Mouse (Mus musculus) intestine, embryonic 14.5 days (tissue): ENCODE data around the gene Pnrc1. TPM values are rescaled to one million over a fixed set of nuclear protein-coding genes. Genes with fewer than 3 reads are reported as not detected.
"Not testable (repeated sequence)": the region's sequence is repeated elsewhere in the genome, so short reads cannot be mapped to it uniquely, and the experiment has no call there.

Source experiments
- ATAC-seq: fragments of 200-750 bp; cut with Nextera tagmentation; replicated peaks from 2 replicates; pipeline ENCODE4 v1.8.0; 2017; ENCODE audit warnings: low read depth, moderate number of reproducible peaks, moderate TSS enrichment, moderate library complexity; ENCODE audit not compliant: low FRiP score, low TSS enrichment
- DNase-seq: peaks from one replicate; pipeline ENCODE4 v3.0.0-alpha.2; 2018; ENCODE audit warnings: low spot score
- H3K27ac ChIP-seq: fragments of 300-500 bp; sonication (generic); 2 replicates; pipeline ENCODE4 v1.5.1; 2014; ENCODE audit warnings: low read depth, mild to moderate bottlenecking, control low read depth
- H3K27me3 ChIP-seq: fragments of 300-500 bp; sonication (generic); replicated peaks from 2 replicates; pipeline ENCODE4 v1.6.1; 2014; ENCODE audit warnings: low read length, control low read depth; ENCODE audit not compliant: control insufficient read depth, insufficient read depth
- H3K36me3 ChIP-seq: fragments of 300-500 bp; sonication (generic); 2 replicates; pipeline ENCODE4 v1.6.1; 2014; ENCODE audit warnings: low read length, control low read depth; ENCODE audit not compliant: control insufficient read depth, insufficient read depth
- H3K4me1 ChIP-seq: fragments of 300-500 bp; sonication (generic); replicated peaks from 2 replicates; pipeline ENCODE4 v1.6.1; 2014; ENCODE audit warnings: low read length, control low read depth, mixed read lengths; ENCODE audit not compliant: control insufficient read depth, insufficient read depth
- H3K4me2 ChIP-seq: fragments of 300-500 bp; sonication (generic); 2 replicates; pipeline ENCODE4 v1.6.1; 2014; ENCODE audit warnings: low read length
- H3K4me3 ChIP-seq: fragments of 300-500 bp; sonication (generic); 2 replicates; pipeline ENCODE4 v1.5.1; 2014; ENCODE audit warnings: low read depth, low read length, control low read depth, mixed read lengths
- H3K9ac ChIP-seq: fragments of 300-500 bp; sonication (generic); 2 replicates; pipeline ENCODE4 v1.6.1; 2014; ENCODE audit warnings: mild to moderate bottlenecking, low read length
- H3K9me3 ChIP-seq: fragments of 300-500 bp; sonication (generic); 2 replicates; pipeline ENCODE4 v1.6.1; 2016; ENCODE audit warnings: low read length, control low read depth; ENCODE audit not compliant: control insufficient read depth
- WGBS: fragments of 180-500 bp; shearing (Covaris S2); extraction: QIAGEN DNeasy Blood & Tissue Kit; methylation state at CpG from one replicate; pipeline ENCODE4 v1.1.7; 2014; 5-methylcytosine and 5-hydroxymethylcytosine counted together
- polyA plus RNA-seq: library from polyadenylated mRNA; unstranded; fragments of >200 nt; fragmentation: Nextera tagmentation; extraction: Ambion mirVana; gene quantifications from 2 replicates; pipeline ENCODE4 v1.2.1, GENCODE M21; 2014

Pnrc1 gene
- 88.7 and 91.1 TPM in 2 replicates for polyA plus RNA-seq

GRCm38 (mm10) chr4:33290002-33290401 is at the start of gene Pnrc1:
Gene Pnrc1 (minus strand): TSS chr4:33290163.
- no peak within 1 kb of the TSS for H3K9ac ChIP-seq
- peak within 1 kb of the TSS; percentile 28 for H3K4me2 ChIP-seq
- H3K27ac ChIP-seq: 0 out of 2 replicates have a peak within 1 kb of the TSS, but pooled peaks have one; percentile 34
- ATAC-seq: peak; percentile 85
- H3K4me1 ChIP-seq: no peaks in the 10 kb centered on the region
- H3K27me3 ChIP-seq: no peaks in the 10 kb centered on the region
- WGBS: 37% methylated on average over 3 of the region's 3 CpGs
- peak within 1 kb of the TSS; percentile 25; the same call in 1 of the 2 replicates for H3K4me3 ChIP-seq
- DNase-seq: peak; percentile 52
- H3K36me3 ChIP-seq: no peaks in the 10 kb centered on the region
- H3K9me3 ChIP-seq: no peaks in the 10 kb centered on the region

DNA sequence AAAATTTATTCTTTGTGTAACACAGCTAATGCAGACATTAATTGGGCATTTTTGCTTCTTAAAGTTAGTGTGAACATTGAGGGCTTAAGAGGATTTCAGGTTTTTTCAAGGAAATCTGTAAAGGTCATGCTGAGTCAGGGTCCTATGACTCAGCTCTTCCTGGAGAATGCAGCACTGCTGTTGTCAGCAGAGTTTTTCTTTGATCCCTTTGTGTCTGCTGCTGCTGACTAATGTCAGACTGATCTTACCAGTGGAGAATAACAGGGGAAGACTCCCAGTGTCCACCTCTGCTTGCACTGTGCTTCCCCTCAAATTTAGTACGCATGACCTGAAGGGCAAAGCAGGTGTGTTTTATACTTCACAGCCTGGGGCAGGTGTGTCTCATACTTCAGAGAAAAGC is 48.0 kb upstream of the Pnrc1 start:
- Histone ChIP-seq H3K27ac (no peak overlapping the region), H3K4me3 (no peak overlapping the region), H3K9ac (no peak overlapping the region), H3K36me3 (peaks cover 54% of the 10 kb centered on the region), H3K9me3 (no peaks in the 10 kb centered on the region), H3K27me3 (no peaks in the 10 kb centered on the region), H3K4me1 (no peaks in the 10 kb centered on the region), H3K4me2 (no peak overlapping the region)
- DNase-seq (no peak), ATAC-seq (no peak)
- WGBS: 96% methylated on average over 1 of the region's 1 CpGs

DNA sequence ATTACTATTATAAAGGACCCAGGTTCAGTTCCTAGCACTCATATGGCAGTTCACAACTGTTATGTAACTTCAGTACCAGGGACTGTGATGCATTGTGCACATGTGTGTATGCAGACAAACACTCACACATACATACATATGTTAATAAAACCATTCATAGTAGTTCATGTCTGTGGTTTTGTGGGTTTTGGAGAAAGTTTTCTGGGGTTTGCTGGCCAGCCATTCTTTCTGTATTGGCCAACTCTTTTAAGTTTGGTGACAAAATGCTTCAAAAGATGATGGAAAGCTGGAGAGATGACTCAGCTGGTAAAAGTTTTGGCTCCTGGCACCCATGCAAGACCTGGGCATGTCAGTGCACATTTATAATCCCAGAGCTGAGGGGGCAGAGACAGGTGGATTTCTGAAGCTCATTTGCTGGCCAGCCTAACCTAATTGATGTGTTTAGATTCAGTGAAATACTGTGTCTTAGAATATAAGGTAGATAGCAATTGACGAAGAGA is 43.0 kb upstream of the Pnrc1 start:
- H3K27me3 ChIP-seq: no peaks in the 10 kb centered on the region
- DNase-seq (no peak), ATAC-seq (no peak)
- H3K27ac ChIP-seq: no peak overlapping the region
- no peak overlapping the region for H3K9ac ChIP-seq
- 88% methylated on average over 1 of the region's 1 CpGs for WGBS
- H3K4me2 ChIP-seq: no peak overlapping the region
- no peaks in the 10 kb centered on the region for H3K9me3 ChIP-seq
- peaks cover 65% of the 10 kb centered on the region for H3K36me3 ChIP-seq
- H3K4me1 ChIP-seq: no peaks in the 10 kb centered on the region
- no peak overlapping the region for H3K4me3 ChIP-seq

- DNase-seq: no peak
- WGBS: 90% methylated on average over 4 of the region's 4 CpGs
- Histone ChIP-seq H3K9ac (no peak overlapping the region), H3K4me1 (no peaks in the 10 kb centered on the region), H3K9me3 (no peaks in the 10 kb centered on the region), H3K36me3 (peaks cover 70% of the 10 kb centered on the region), H3K4me2 (no peak overlapping the region), H3K27me3 (no peaks in the 10 kb centered on the region), H3K4me3 (no peak overlapping the region), H3K27ac (no peak overlapping the region)
- no peak for ATAC-seq
Observed at GRCm38 (mm10) chr4:33331147-33331546, 41.2 kb upstream of the Pnrc1 start.

GRCm38 (mm10) chr4:33315840-33316239 is 25.9 kb upstream of the Pnrc1 start:
- H3K4me1 ChIP-seq: peaks cover 4% of the 10 kb centered on the region; the same call in 1 of the 2 replicates
- WGBS: 80% methylated on average over 5 of the region's 5 CpGs
- no peaks in the 10 kb centered on the region for H3K27me3 ChIP-seq
- ATAC-seq (no peak), DNase-seq (no peak)
- no peaks in the 10 kb centered on the region for H3K9me3 ChIP-seq
- H3K36me3 ChIP-seq: peaks cover 1% of the 10 kb centered on the region; the same call in 1 of the 2 replicates
- no peak overlapping the region for H3K9ac ChIP-seq
- no peak overlapping the region for H3K4me2 ChIP-seq
- no peak overlapping the region for H3K4me3 ChIP-seq
- no peak overlapping the region for H3K27ac ChIP-seq

- DNase-seq, H3K4me1 ChIP-seq, H3K27ac ChIP-seq, H3K27me3 ChIP-seq, H3K4me3 ChIP-seq, ATAC-seq, H3K4me2 ChIP-seq, H3K9ac ChIP-seq, H3K36me3 ChIP-seq, H3K9me3 ChIP-seq: not testable (repeated sequence)
- WGBS: 97% methylated on average over 5 of the region's 8 CpGs
Observed at GRCm38 (mm10) chr4:33314150-33314549, 24.2 kb upstream of the Pnrc1 start.

DNA sequence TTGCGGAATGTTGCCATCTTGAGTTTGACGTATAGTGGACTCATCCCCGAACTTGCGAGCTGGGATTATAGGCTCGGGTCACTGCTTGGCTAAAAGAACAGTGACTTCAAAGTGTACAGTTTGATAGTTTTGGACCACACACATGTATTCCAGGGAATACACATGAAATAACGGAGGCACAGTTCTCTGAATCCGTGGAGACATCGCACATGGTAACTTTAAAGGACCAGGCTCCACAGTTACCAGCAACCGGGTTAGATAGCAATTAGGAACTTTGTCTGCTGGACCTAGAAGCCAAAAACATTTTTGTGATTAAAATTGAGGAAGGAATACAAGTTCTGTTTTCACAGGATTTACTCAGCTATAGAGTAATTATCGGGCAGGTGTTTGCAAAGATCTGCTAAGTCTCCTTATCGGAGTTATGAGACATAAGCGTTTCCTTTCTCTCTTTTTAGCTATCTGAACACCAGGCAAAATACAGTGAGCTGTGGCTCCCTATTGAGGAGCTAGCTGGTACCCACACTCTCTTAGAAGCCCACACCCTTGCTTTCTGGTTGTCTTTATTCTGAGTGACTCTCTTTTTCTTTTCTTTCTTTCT is 21.0 kb upstream of the Pnrc1 start:
- ATAC-seq (no peak), DNase-seq (no peak)
- no peaks in the 10 kb centered on the region for H3K27me3 ChIP-seq
- H3K4me1 ChIP-seq: peaks cover 4% of the 10 kb centered on the region; the same call in 1 of the 2 replicates
- no peaks in the 10 kb centered on the region for H3K36me3 ChIP-seq
- H3K9ac ChIP-seq: peak overlapping the region; percentile 74
- 17% methylated on average over 12 of the region's 12 CpGs for WGBS
- no peaks in the 10 kb centered on the region for H3K9me3 ChIP-seq
- H3K27ac ChIP-seq: 0 out of 2 replicates have a peak overlapping the region, but pooled peaks have one; percentile 57
- H3K4me2 ChIP-seq: peak overlapping the region; percentile 79
- H3K4me3 ChIP-seq: peak overlapping the region; percentile 75

DNA sequence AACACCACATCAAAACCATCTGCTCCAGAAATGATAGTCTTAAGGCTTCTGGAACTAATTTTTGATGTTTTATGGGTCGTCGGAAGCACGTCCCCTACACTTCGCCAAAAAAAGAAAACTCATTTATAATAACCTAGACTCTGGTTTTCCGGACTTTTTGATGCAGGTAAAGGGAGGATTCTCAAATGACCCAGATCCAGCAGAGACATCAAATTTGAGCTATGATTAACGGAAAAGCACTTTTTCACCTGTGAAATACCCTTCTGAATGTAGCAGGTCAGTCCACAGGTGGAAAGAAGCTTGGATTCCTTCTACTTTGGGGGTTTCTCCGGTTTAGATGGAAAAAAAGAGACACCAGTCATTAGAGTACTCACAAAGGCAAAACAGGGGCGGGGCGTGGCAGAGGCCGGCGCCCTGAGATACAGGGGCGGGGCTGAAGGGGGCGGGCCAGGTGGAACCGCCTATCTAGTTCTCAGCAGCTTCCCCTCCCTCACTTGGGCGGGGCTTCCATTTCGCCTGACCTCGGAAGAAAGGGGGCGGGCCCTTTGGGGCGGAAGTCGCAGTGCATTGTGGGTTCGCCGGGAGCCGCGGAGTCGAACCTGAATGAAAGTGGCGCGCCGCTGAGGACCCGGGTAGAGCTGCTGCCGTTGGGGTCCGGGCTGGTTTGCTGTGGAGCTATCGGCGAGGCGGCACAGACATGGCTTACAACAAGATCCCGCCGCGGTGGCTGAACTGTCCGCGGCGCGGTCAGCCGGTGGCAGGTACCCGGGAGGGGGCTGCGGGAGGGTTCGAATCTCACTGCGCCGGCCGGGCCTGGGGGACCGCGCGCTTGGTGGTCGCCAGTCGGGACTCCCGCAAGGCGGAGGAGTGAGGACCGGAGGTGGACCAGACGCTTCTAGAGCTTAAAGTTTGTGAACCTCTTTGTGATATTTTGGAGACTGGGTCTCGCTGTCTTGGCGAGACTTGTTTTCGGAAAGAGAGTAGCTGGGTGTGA is 20.1 kb upstream of the Pnrc1 start, which contains the start of gene Rngtt:
Gene Rngtt, plus strand, starts transcription at position 548 of the 994 bp plus-strand sequence.
- 3% methylated on average over 59 of the region's 60 CpGs for WGBS
- Histone ChIP-seq H3K4me2 (peak within 1 kb of the TSS; percentile 79), H3K4me1 (peaks cover 4% of the 10 kb centered on the region; the same call in 1 of the 2 replicates), H3K36me3 (no peaks in the 10 kb centered on the region), H3K9me3 (no peaks in the 10 kb centered on the region), H3K27ac (peak within 1 kb of the TSS; percentile 57; the same call in 1 of the 2 replicates), H3K27me3 (no peaks in the 10 kb centered on the region), H3K9ac (peak within 1 kb of the TSS; percentile 74), H3K4me3 (peak within 1 kb of the TSS; percentile 75)
- ATAC-seq (peak; percentile 94), DNase-seq (peak; percentile 94)
